8 mouse cellular contexts compared by ENCODE assay signal in the genomic region with DNA sequence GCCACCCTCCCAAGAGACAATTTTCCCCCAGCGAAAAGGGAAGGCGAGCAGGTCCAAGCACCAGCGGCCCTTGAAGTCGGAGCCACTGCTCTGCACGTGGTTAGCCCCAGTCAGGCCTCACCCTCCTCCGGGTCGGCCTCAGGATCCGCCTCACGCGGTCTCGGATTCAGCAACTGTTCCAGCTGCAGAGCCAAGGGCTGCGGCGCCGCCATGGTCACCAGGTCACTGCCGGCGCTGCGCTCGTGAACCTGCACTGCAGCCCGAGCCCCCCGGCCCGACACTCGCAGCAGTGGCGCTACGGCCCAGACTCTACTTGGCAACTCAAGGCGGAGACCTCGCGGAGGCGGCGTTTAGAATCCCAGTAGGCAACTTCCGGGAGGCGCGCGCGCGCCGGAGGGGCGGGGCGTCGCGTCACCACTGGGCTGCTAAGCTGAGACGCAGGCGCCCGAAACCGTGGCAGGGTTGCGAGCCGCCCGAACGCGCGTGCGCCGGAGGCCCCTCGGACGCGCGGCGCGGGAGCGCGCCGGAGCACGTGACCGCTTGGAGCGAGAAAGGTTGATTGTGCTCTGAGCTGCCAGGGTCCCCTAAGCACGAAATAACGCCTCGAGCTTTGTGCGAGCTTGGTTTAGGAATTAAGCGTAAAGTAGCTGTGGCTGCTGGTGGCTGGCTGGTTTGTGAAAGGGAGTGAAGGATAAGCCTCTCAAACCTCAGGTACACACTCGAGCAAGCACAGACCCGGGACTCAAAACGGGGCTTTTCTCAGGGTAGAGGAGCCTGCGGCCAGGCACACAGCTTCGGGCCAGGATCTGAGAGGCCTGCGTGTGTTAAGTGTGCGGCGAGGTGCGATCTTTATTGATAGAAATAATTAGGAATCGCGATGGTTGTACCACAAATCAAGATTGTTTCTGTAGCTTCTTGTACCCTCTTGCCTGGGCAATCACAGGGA. TPM values are rescaled to one million over a fixed set of nuclear protein-coding genes. Genes with fewer than 3 reads are reported as not detected.
DNase-seq lines count a peak whose midpoint lies in the region; ATAC-seq lines count a peak whose summit lies in the region.

Aatf (minus strand) TSS at position 352 of the 946 bp plus-strand sequence.

- WGBS in hindbrain, embryonic 12.5 days: under 1% methylated on average over 80 of the region's 80 CpGs

- peaks cover 15% of the 10 kb centered on the region for H3K36me3 ChIP-seq in hindbrain, embryonic 12.5 days

- H3K4me1 ChIP-seq in hindbrain, embryonic 12.5 days: peaks cover 15% of the 10 kb centered on the region

- H3K9me3 ChIP-seq in hindbrain, embryonic 12.5 days (replicated peaks): no peaks in the 10 kb centered on the region

- H3K27me3 ChIP-seq in hindbrain, embryonic 12.5 days: peaks cover 26% of the 10 kb centered on the region

- peak within 1 kb of the TSS; percentile 79 for H3K9ac ChIP-seq in hindbrain, embryonic 12.5 days

- peak; percentile 98 for ATAC-seq in hindbrain, embryonic 12.5 days (ENCODE audit: low FRiP score)

- peak within 1 kb of the TSS; percentile 79 for H3K4me2 ChIP-seq in hindbrain, embryonic 12.5 days (replicated peaks)

- H3K27ac ChIP-seq in hindbrain, embryonic 12.5 days: peak within 1 kb of the TSS; percentile 89

- peak; percentile 99 for DNase-seq in NIH3T3 (ENCODE audit: low read depth)
- peak; percentile 99 for DNase-seq in cerebellum, postnatal 10 days
- DNase-seq in frontal cortex, postnatal 10 days (ENCODE audit: low spot score in 2 of 2): peak; percentile 91 to 94
- DNase-seq in layer of hippocampus, postnatal 14 days (ENCODE audit: low spot score in 2 of 2): peak; percentile 95 to 97
- peak; percentile 95 for DNase-seq in lung, postnatal 14 days
- DNase-seq in retina, adult 2 months (ENCODE audit: low read depth, low spot score): peak; percentile 89
- peak; percentile 97 for DNase-seq in thymus, postnatal 36 days

- H3K4me3 ChIP-seq in hindbrain, embryonic 12.5 days: peak within 1 kb of the TSS; percentile 80

RNA-seq across cellular contexts. Expression of gene Aatf, which starts in this region (rescaled TPM):
- polyA plus RNA-seq in hindbrain, embryonic 12.5 days (2016; fragmentation: Nextera tagmentation; extraction: Ambion mirVana): 53.2 and 55.6 TPM in 2 replicates
- 10 to 100 TPM; 19.8 to 23.4 TPM for total RNA-seq in layer of hippocampus, postnatal 14 days (2021)

Comparison
In these comparisons a context has a peak if more than half of its experiments do, and no peak if none do; other contexts are left out.
1. Peak in every context shown above with its lines: DNase-seq, ATAC-seq, H3K4me3 ChIP-seq and H3K27ac ChIP-seq.